Mouse (Mus musculus): ENCODE measurements around the gene Serpinb1a. TPM values are rescaled to one million over a fixed set of nuclear protein-coding genes. Genes with fewer than 3 reads are reported as not detected.

Gene Serpinb1a
- total and polyA plus RNA-seq, 2 experiments from 2014 or later, result 0.48 to 4.2 TPM

DNA sequence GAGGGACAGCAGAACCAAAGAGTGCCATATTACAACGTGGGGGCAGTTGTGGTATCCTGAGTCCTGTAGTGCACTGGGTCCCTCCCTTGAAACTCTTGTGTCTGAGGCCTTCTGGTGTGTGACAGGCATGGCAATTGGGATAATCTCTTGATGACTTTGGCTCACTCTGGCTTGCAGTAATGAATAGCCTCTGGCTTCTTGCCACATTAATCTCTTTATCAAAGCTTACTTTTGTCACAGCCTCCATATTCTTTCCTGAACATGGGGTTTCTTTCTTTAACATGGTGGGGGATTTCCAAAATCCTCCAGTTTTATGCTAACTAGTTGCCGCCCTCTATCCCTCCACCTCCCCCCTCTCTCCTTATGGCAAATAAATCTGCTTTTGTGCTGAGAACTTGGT is 2.1 kb upstream of the Serpinb1a start:
- DNase-seq (no peak), ATAC-seq (peak; percentile 66)
- no peaks in the 10 kb centered on the region for H3K27me3 ChIP-seq (ENCODE audit: insufficient read depth, low read length)
- no peaks in the 10 kb centered on the region for H3K36me3 ChIP-seq (ENCODE audit: insufficient read depth)
- H3K9me3 ChIP-seq (ENCODE audit: low read length), result no peaks in the 10 kb centered on the region
- no peak overlapping the region for H3K4me3 ChIP-seq (ENCODE audit: low read depth, low read length)
- H3K4me2 ChIP-seq (ENCODE audit: low read depth), result no peak overlapping the region
- WGBS, result 31% methylated on average over 2 of the region's 2 CpGs
- no peaks in the 10 kb centered on the region for H3K4me1 ChIP-seq (ENCODE audit: insufficient read depth)
- TF ChIP-seq CTCF (IDR thresholded peaks at IDR 0.05; ENCODE audit: low read depth), result no peak
- no peak overlapping the region for H3K9ac ChIP-seq
- H3K27ac ChIP-seq (ENCODE audit: low read depth, low read length), result no peak overlapping the region

GRCm38 (mm10) chr13:32852539-32852938 is 1.6 kb upstream of the Serpinb1a start:
- 89% methylated on average over 4 of the region's 4 CpGs for WGBS
- Histone ChIP-seq H3K4me2 (ENCODE audit: low read depth) (no peak overlapping the region), H3K36me3 (ENCODE audit: insufficient read depth) (no peaks in the 10 kb centered on the region), H3K4me1 (ENCODE audit: insufficient read depth) (no peaks in the 10 kb centered on the region), H3K27ac (ENCODE audit: low read depth, low read length) (no peak overlapping the region), H3K9ac (no peak overlapping the region), H3K27me3 (ENCODE audit: insufficient read depth, low read length) (no peaks in the 10 kb centered on the region), H3K4me3 (ENCODE audit: low read depth, low read length) (no peak overlapping the region), H3K9me3 (ENCODE audit: low read length) (no peaks in the 10 kb centered on the region)
- DNase-seq, result no peak
- TF ChIP-seq CTCF (IDR thresholded peaks at IDR 0.05; ENCODE audit: low read depth), result no peak
- no peak for ATAC-seq

DNA sequence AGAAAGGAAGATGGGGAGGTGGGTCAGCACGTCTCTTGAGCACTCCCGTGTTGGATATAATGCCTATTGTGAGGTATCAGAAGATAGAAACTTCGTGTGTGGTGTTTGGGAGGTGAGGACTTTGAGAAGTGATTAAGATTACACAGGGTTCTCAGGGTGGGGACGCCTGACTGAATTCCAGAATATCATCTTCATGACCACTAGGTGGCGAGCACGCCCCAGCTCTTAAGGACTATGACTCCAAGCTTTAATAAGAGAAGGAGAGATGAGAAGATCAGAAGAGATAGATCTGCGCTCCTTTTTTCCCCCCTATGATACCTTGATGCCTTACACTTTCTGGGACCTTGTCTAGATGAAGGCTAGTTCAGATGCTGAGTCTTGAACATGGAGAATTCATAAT is 982 bp upstream of the Serpinb1a start:
- H3K27ac ChIP-seq (ENCODE audit: low read depth, low read length), result no peak overlapping the region
- no peak overlapping the region for H3K4me3 ChIP-seq (ENCODE audit: low read depth, low read length)
- no peak overlapping the region for H3K9ac ChIP-seq
- H3K4me2 ChIP-seq (ENCODE audit: low read depth), result no peak overlapping the region
- H3K36me3 ChIP-seq (ENCODE audit: insufficient read depth), result no peaks in the 10 kb centered on the region
- 17% methylated on average over 7 of the region's 7 CpGs for WGBS
- H3K9me3 ChIP-seq (ENCODE audit: low read length), result no peaks in the 10 kb centered on the region
- peak; percentile 87 for ATAC-seq
- DNase-seq, result peak; percentile 66
- TF ChIP-seq CTCF (IDR thresholded peaks at IDR 0.05; ENCODE audit: low read depth), result peak; percentile 77
- no peaks in the 10 kb centered on the region for H3K27me3 ChIP-seq (ENCODE audit: insufficient read depth, low read length)
- no peaks in the 10 kb centered on the region for H3K4me1 ChIP-seq (ENCODE audit: insufficient read depth)

GRCm38 (mm10) chr13:32850156-32850555 is 829 bp downstream of the Serpinb1a start:
- Histone ChIP-seq H3K36me3 (ENCODE audit: insufficient read depth) (no peaks in the 10 kb centered on the region), H3K9me3 (ENCODE audit: low read length) (no peaks in the 10 kb centered on the region), H3K27ac (ENCODE audit: low read depth, low read length) (no peak overlapping the region), H3K9ac (no peak overlapping the region), H3K27me3 (ENCODE audit: insufficient read depth, low read length) (no peaks in the 10 kb centered on the region), H3K4me1 (ENCODE audit: insufficient read depth) (no peaks in the 10 kb centered on the region), H3K4me2 (ENCODE audit: low read depth) (no peak overlapping the region), H3K4me3 (ENCODE audit: low read depth, low read length) (no peak overlapping the region)
- DNase-seq (no peak), ATAC-seq (no peak)
- 74% methylated on average over 1 of the region's 1 CpGs for WGBS
- no peak for TF ChIP-seq CTCF (IDR thresholded peaks at IDR 0.05; ENCODE audit: low read depth)

- TF ChIP-seq CTCF (IDR thresholded peaks at IDR 0.05; ENCODE audit: low read depth), result no peak
- no peak for ATAC-seq
- Histone ChIP-seq H3K9me3 (ENCODE audit: low read length) (no peaks in the 10 kb centered on the region), H3K4me3 (ENCODE audit: low read depth, low read length) (no peak overlapping the region), H3K27me3 (ENCODE audit: insufficient read depth, low read length) (no peaks in the 10 kb centered on the region), H3K4me2 (ENCODE audit: low read depth) (no peak overlapping the region), H3K27ac (ENCODE audit: low read depth, low read length) (no peak overlapping the region), H3K4me1 (ENCODE audit: insufficient read depth) (no peaks in the 10 kb centered on the region), H3K36me3 (ENCODE audit: insufficient read depth) (no peaks in the 10 kb centered on the region), H3K9ac (no peak overlapping the region)
- DNase-seq, result no peak
Observed at GRCm38 (mm10) chr13:32849531-32850123, 1.4 kb downstream of the Serpinb1a start.

- Histone ChIP-seq H3K36me3 (ENCODE audit: insufficient read depth) (no peaks in the 10 kb centered on the region), H3K4me3 (ENCODE audit: low read depth, low read length) (no peak overlapping the region), H3K4me1 (ENCODE audit: insufficient read depth) (no peaks in the 10 kb centered on the region), H3K9ac (no peak overlapping the region), H3K27ac (ENCODE audit: low read depth, low read length) (no peak overlapping the region), H3K27me3 (ENCODE audit: insufficient read depth, low read length) (no peaks in the 10 kb centered on the region), H3K4me2 (ENCODE audit: low read depth) (no peak overlapping the region), H3K9me3 (ENCODE audit: low read length) (no peaks in the 10 kb centered on the region)
- ATAC-seq (no peak), DNase-seq (no peak)
- TF ChIP-seq CTCF (IDR thresholded peaks at IDR 0.05; ENCODE audit: low read depth), result no peak
- 75% methylated on average over 4 of the region's 4 CpGs for WGBS
Observed at GRCm38 (mm10) chr13:32849092-32849491, 1.9 kb downstream of the Serpinb1a start.

- Histone ChIP-seq H3K4me2 (ENCODE audit: low read depth) (no peak overlapping the region), H3K4me3 (ENCODE audit: low read depth, low read length) (no peak overlapping the region), H3K9ac (no peak overlapping the region), H3K9me3 (ENCODE audit: low read length) (no peaks in the 10 kb centered on the region), H3K27ac (ENCODE audit: low read depth, low read length) (no peak overlapping the region), H3K27me3 (ENCODE audit: insufficient read depth, low read length) (no peaks in the 10 kb centered on the region), H3K36me3 (ENCODE audit: insufficient read depth) (no peaks in the 10 kb centered on the region), H3K4me1 (ENCODE audit: insufficient read depth) (no peaks in the 10 kb centered on the region)
- ATAC-seq, result no peak
- no peak for TF ChIP-seq CTCF (IDR thresholded peaks at IDR 0.05; ENCODE audit: low read depth)
- DNase-seq, result no peak
Observed at GRCm38 (mm10) chr13:32846221-32846620, 4.8 kb downstream of the Serpinb1a start.
